Mouse (Mus musculus): ENCODE results near the gene Zdhhc3. TPM values are rescaled to one million over a fixed set of nuclear protein-coding genes. Genes with fewer than 3 reads are reported as not detected.
A peak's percentile ranks its signal among the peaks of the same experiment; 100 is the strongest.

Zdhhc3 gene
- polyA plus RNA-seq, 2 experiments = 58.1 to 63.5 TPM

GRCm38 (mm10) chr9:123148430-123148829, 35.4 kb upstream of the Zdhhc3 start:
- peaks cover 12% of the 10 kb centered on the region for H3K9me3 ChIP-seq (ENCODE audit: control insufficient read depth, low read length)
- H3K27ac ChIP-seq (replicated peaks; ENCODE audit: low read depth, low read length) = no peak overlapping the region
- no peaks in the 10 kb centered on the region for H3K4me1 ChIP-seq (ENCODE audit: control insufficient read depth, insufficient read depth, low read length)
- TF ChIP-seq POLR2A (IDR thresholded peaks at IDR 0.05; ENCODE audit: borderline replicate concordance, extremely low read depth, insufficient read depth, insufficient read length) = no peak
- ATAC-seq (ENCODE audit: low FRiP score, low read depth) (peak; percentile 50; the same call in 1 of the 2 replicates), DNase-seq (ENCODE audit: low spot score) (peak; percentile 69)
- H3K36me3 ChIP-seq (ENCODE audit: control insufficient read depth, insufficient read depth, low read length) = 0 out of 2 replicates have a peak, but pooled peaks cover 6% of the 10 kb centered on the region
- no peak overlapping the region for H3K4me3 ChIP-seq (replicated peaks; ENCODE audit: low read length)
- H3K4me2 ChIP-seq (replicated peaks; ENCODE audit: low read depth, low read length, severe bottlenecking) = no peak overlapping the region
- H3K9ac ChIP-seq (ENCODE audit: low read depth, low read length, severe bottlenecking) = no peak overlapping the region
- no peaks in the 10 kb centered on the region for H3K27me3 ChIP-seq (ENCODE audit: control insufficient read depth, insufficient read depth, low read length)
- 67% methylated on average over 5 of the region's 5 CpGs for WGBS

GRCm38 (mm10) chr9:123139887-123140614, 27.0 kb upstream of the Zdhhc3 start:
- no peak for TF ChIP-seq POLR2A (IDR thresholded peaks at IDR 0.05; ENCODE audit: borderline replicate concordance, extremely low read depth, insufficient read depth, insufficient read length)
- Histone ChIP-seq H3K4me1 (ENCODE audit: control insufficient read depth, insufficient read depth, low read length) (0 out of 2 replicates have a peak, but pooled peaks cover 3% of the 10 kb centered on the region), H3K4me3 (replicated peaks; ENCODE audit: low read length) (no peak overlapping the region), H3K4me2 (replicated peaks; ENCODE audit: low read depth, low read length, severe bottlenecking) (no peak overlapping the region), H3K9me3 (ENCODE audit: control insufficient read depth, low read length) (peaks cover 9% of the 10 kb centered on the region), H3K27me3 (ENCODE audit: control insufficient read depth, insufficient read depth, low read length) (no peaks in the 10 kb centered on the region), H3K36me3 (ENCODE audit: control insufficient read depth, insufficient read depth, low read length) (peaks cover 44% of the 10 kb centered on the region), H3K9ac (ENCODE audit: low read depth, low read length, severe bottlenecking) (no peak overlapping the region), H3K27ac (replicated peaks; ENCODE audit: low read depth, low read length) (no peak overlapping the region)
- WGBS = 84% methylated on average over 4 of the region's 4 CpGs
- no peak for ATAC-seq (ENCODE audit: low FRiP score, low read depth)
- DNase-seq (ENCODE audit: low spot score) = no peak

- H3K9me3 ChIP-seq (ENCODE audit: control insufficient read depth, low read length) = peaks cover 4% of the 10 kb centered on the region
- H3K9ac ChIP-seq (ENCODE audit: low read depth, low read length, severe bottlenecking) = no peak overlapping the region
- no peak overlapping the region for H3K4me3 ChIP-seq (replicated peaks; ENCODE audit: low read length)
- no peaks in the 10 kb centered on the region for H3K27me3 ChIP-seq (ENCODE audit: control insufficient read depth, insufficient read depth, low read length)
- H3K4me2 ChIP-seq (replicated peaks; ENCODE audit: low read depth, low read length, severe bottlenecking) = no peak overlapping the region
- H3K36me3 ChIP-seq (ENCODE audit: control insufficient read depth, insufficient read depth, low read length) = peaks cover 52% of the 10 kb centered on the region
- TF ChIP-seq POLR2A (IDR thresholded peaks at IDR 0.05; ENCODE audit: borderline replicate concordance, extremely low read depth, insufficient read depth, insufficient read length) = no peak
- ATAC-seq (ENCODE audit: low FRiP score, low read depth) = peak; percentile 83
- H3K4me1 ChIP-seq (ENCODE audit: control insufficient read depth, insufficient read depth, low read length) = 0 out of 2 replicates have a peak, but pooled peaks cover 3% of the 10 kb centered on the region
- DNase-seq (ENCODE audit: low spot score) = peak; percentile 72
- 0 out of 2 replicates have a peak overlapping the region, but pooled peaks have one; percentile 39 for H3K27ac ChIP-seq (replicated peaks; ENCODE audit: low read depth, low read length)
- 59% methylated on average over 5 of the region's 5 CpGs for WGBS
Measured at GRCm38 (mm10) chr9:123138891-123139474, 26.0 kb upstream of the Zdhhc3 start.

GRCm38 (mm10) chr9:123136953-123137682, 24.1 kb upstream of the Zdhhc3 start:
- Histone ChIP-seq H3K36me3 (ENCODE audit: control insufficient read depth, insufficient read depth, low read length) (peaks cover 68% of the 10 kb centered on the region), H3K9me3 (ENCODE audit: control insufficient read depth, low read length) (no peaks in the 10 kb centered on the region), H3K4me2 (replicated peaks; ENCODE audit: low read depth, low read length, severe bottlenecking) (no peak overlapping the region), H3K4me3 (replicated peaks; ENCODE audit: low read length) (no peak overlapping the region), H3K9ac (ENCODE audit: low read depth, low read length, severe bottlenecking) (no peak overlapping the region), H3K27ac (replicated peaks; ENCODE audit: low read depth, low read length) (no peak overlapping the region), H3K4me1 (ENCODE audit: control insufficient read depth, insufficient read depth, low read length) (0 out of 2 replicates have a peak, but pooled peaks cover 3% of the 10 kb centered on the region), H3K27me3 (ENCODE audit: control insufficient read depth, insufficient read depth, low read length) (no peaks in the 10 kb centered on the region)
- TF ChIP-seq POLR2A (IDR thresholded peaks at IDR 0.05; ENCODE audit: borderline replicate concordance, extremely low read depth, insufficient read depth, insufficient read length) = no peak
- ATAC-seq (ENCODE audit: low FRiP score, low read depth) = peak; percentile 64
- peak; percentile 78 for DNase-seq (ENCODE audit: low spot score)
- 58% methylated on average over 7 of the region's 7 CpGs for WGBS

GRCm38 (mm10) chr9:123132994-123133393, 20.0 kb upstream of the Zdhhc3 start:
- peaks cover 99% of the 10 kb centered on the region for H3K36me3 ChIP-seq (ENCODE audit: control insufficient read depth, insufficient read depth, low read length)
- no peak for TF ChIP-seq POLR2A (IDR thresholded peaks at IDR 0.05; ENCODE audit: borderline replicate concordance, extremely low read depth, insufficient read depth, insufficient read length)
- no peaks in the 10 kb centered on the region for H3K9me3 ChIP-seq (ENCODE audit: control insufficient read depth, low read length)
- H3K4me1 ChIP-seq (ENCODE audit: control insufficient read depth, insufficient read depth, low read length) = 0 out of 2 replicates have a peak, but pooled peaks cover 3% of the 10 kb centered on the region
- H3K4me2 ChIP-seq (replicated peaks; ENCODE audit: low read depth, low read length, severe bottlenecking) = no peak overlapping the region
- no peak overlapping the region for H3K27ac ChIP-seq (replicated peaks; ENCODE audit: low read depth, low read length)
- DNase-seq (ENCODE audit: low spot score) (no peak), ATAC-seq (ENCODE audit: low FRiP score, low read depth) (no peak)
- no peaks in the 10 kb centered on the region for H3K27me3 ChIP-seq (ENCODE audit: control insufficient read depth, insufficient read depth, low read length)
- WGBS = 84% methylated on average over 3 of the region's 3 CpGs
- H3K9ac ChIP-seq (ENCODE audit: low read depth, low read length, severe bottlenecking) = no peak overlapping the region
- no peak overlapping the region for H3K4me3 ChIP-seq (replicated peaks; ENCODE audit: low read length)

All from limb, embryonic 14.5 days (tissue).